In genomic region chr5:86887081-86887480, GRCm38 (mm10) we compare ENCODE assay signal across 37 mouse cellular contexts. TPM values are rescaled to one million over a fixed set of nuclear protein-coding genes. Genes with fewer than 3 reads are reported as not detected.
"Had no signal": no experiment of that assay in that cellular context is flagged by ENCODE, and none has a peak within 500 bp of the region (broad histone marks: within the 10 kb centered on the region; RNA-seq: fewer than 3 reads in every experiment).

No protein-coding gene starts in this region.

- H3K4me3 ChIP-seq: limb, embryonic 10.5 days; limb, embryonic 12.5 days; limb, embryonic 13.5 days; limb, embryonic 15.5 days; liver, embryonic 12.5 days; liver, embryonic 13.5 days; liver, embryonic 15.5 days; lung, embryonic 15.5 days; megakaryocyte, embryonic 14.5 days; midbrain, embryonic 10.5 days; midbrain, embryonic 12.5 days; midbrain, embryonic 13.5 days; midbrain, embryonic 15.5 days; myocyte; neural tube, embryonic 12.5 days had no signal

- H3K27ac ChIP-seq: limb, embryonic 10.5 days; limb, embryonic 12.5 days; limb, embryonic 13.5 days; limb, embryonic 15.5 days; liver, embryonic 12.5 days; liver, embryonic 13.5 days; liver, embryonic 14.5 days; liver, embryonic 15.5 days; lung, embryonic 15.5 days; macrophage; midbrain, embryonic 10.5 days; midbrain, embryonic 12.5 days; midbrain, embryonic 13.5 days; midbrain, embryonic 15.5 days; neural tube, embryonic 12.5 days had no signal

- DNase-seq: left cerebral cortex, postnatal 4 days; liver; liver, embryonic 13.5 days; liver, postnatal 0 days; lung, adult 18-20 months; lung, adult 2 months; lung, postnatal 10 days; lung, postnatal 14 days; lung, postnatal 36 days; lung, postnatal 4 days had no signal

- H3K27me3 ChIP-seq: limb, embryonic 12.5 days; limb, embryonic 13.5 days; limb, embryonic 15.5 days; liver, embryonic 12.5 days; liver, embryonic 13.5 days; liver, embryonic 15.5 days; lung, embryonic 15.5 days; megakaryocyte, embryonic 14.5 days; midbrain, embryonic 12.5 days; midbrain, embryonic 13.5 days; midbrain, embryonic 15.5 days; neural tube, embryonic 12.5 days had no signal

- ATAC-seq: liver, embryonic 12.5 days; liver, postnatal 0 days; lung, postnatal 0 days; midbrain, embryonic 13.5 days; midbrain, embryonic 15.5 days; midbrain, embryonic 16.5 days had no signal

- H3K9me3 ChIP-seq: limb, embryonic 10.5 days; limb, embryonic 13.5 days; limb, embryonic 15.5 days; liver, embryonic 13.5 days; liver, embryonic 15.5 days; lung, embryonic 15.5 days; midbrain, embryonic 10.5 days; midbrain, embryonic 12.5 days; midbrain, embryonic 13.5 days; midbrain, embryonic 15.5 days; neural tube, embryonic 12.5 days had no signal

- H3K4me2 ChIP-seq: limb, embryonic 12.5 days; limb, embryonic 13.5 days; limb, embryonic 15.5 days; liver, embryonic 11.5 days; liver, embryonic 12.5 days; liver, embryonic 13.5 days; liver, embryonic 15.5 days; lung, embryonic 14.5 days; lung, embryonic 15.5 days; midbrain, embryonic 11.5 days; midbrain, embryonic 12.5 days; midbrain, embryonic 13.5 days; midbrain, embryonic 15.5 days; neural tube, embryonic 12.5 days had no signal

- H3K4me1 ChIP-seq: limb, embryonic 10.5 days; limb, embryonic 12.5 days; limb, embryonic 13.5 days; limb, embryonic 15.5 days; liver, embryonic 12.5 days; liver, embryonic 13.5 days; liver, embryonic 15.5 days; lung, embryonic 15.5 days; megakaryocyte, embryonic 14.5 days; midbrain, embryonic 10.5 days; midbrain, embryonic 12.5 days; midbrain, embryonic 13.5 days; midbrain, embryonic 15.5 days; neural tube, embryonic 12.5 days had no signal

- H3K9ac ChIP-seq: limb, embryonic 12.5 days; limb, embryonic 13.5 days; limb, embryonic 15.5 days; liver, embryonic 12.5 days; liver, embryonic 13.5 days; liver, embryonic 14.5 days; liver, embryonic 15.5 days; liver, postnatal 0 days; lung, embryonic 14.5 days; lung, embryonic 15.5 days; midbrain, embryonic 12.5 days; midbrain, embryonic 13.5 days; midbrain, embryonic 15.5 days; neural tube, embryonic 12.5 days had no signal

- H3K36me3 ChIP-seq: limb, embryonic 10.5 days; limb, embryonic 12.5 days; limb, embryonic 13.5 days; limb, embryonic 15.5 days; liver, embryonic 12.5 days; liver, embryonic 13.5 days; liver, embryonic 15.5 days; lung, embryonic 15.5 days; midbrain, embryonic 10.5 days; midbrain, embryonic 12.5 days; midbrain, embryonic 13.5 days; midbrain, embryonic 15.5 days; neural tube, embryonic 12.5 days had no signal

RNA-seq across cellular contexts. Expression of gene Ugt2b34, which starts 19.7 kb away (rescaled TPM):
- polyA plus RNA-seq: limb, embryonic 10.5 days; limb, embryonic 11.5 days; limb, embryonic 12.5 days; limb, embryonic 13.5 days; lung, embryonic 14.5 days; lung, postnatal 0 days; macrophage; midbrain, embryonic 10.5 days; midbrain, embryonic 11.5 days; midbrain, embryonic 12.5 days; midbrain, embryonic 13.5 days; midbrain, embryonic 14.5 days; midbrain, embryonic 15.5 days; midbrain, embryonic 16.5 days; midbrain, postnatal 0 days; myocyte; neural tube, embryonic 11.5 days; neural tube, embryonic 12.5 days had no signal

RNA-seq across cellular contexts. Expression of gene Ugt2b1, which starts 39.2 kb away (rescaled TPM):
- polyA plus RNA-seq: limb, embryonic 10.5 days; limb, embryonic 11.5 days; limb, embryonic 12.5 days; limb, embryonic 13.5 days; limb, embryonic 14.5 days; limb, embryonic 15.5 days; liver, embryonic 11.5 days; lung, embryonic 14.5 days; lung, embryonic 15.5 days; lung, embryonic 16.5 days; lung, postnatal 0 days; macrophage; midbrain, embryonic 10.5 days; midbrain, embryonic 11.5 days; midbrain, embryonic 12.5 days; midbrain, embryonic 13.5 days; midbrain, embryonic 14.5 days; midbrain, embryonic 15.5 days; midbrain, embryonic 16.5 days; midbrain, postnatal 0 days; myocyte; neural tube, embryonic 11.5 days; neural tube, embryonic 12.5 days had no signal
